Mouse (Mus musculus) heart, embryonic 11.5 days (tissue): ENCODE measurements around the gene Tmed8. TPM values are rescaled to one million over a fixed set of nuclear protein-coding genes. Genes with fewer than 3 reads are reported as not detected.

Experiments
- polyA plus RNA-seq: library from polyadenylated mRNA; unstranded; fragments of >200 nt; fragmentation: Nextera tagmentation; extraction: Ambion mirVana; gene quantifications from 2 replicates; pipeline ENCODE4 v1.2.1, GENCODE M21; 2014

Tmed8 gene
- polyA plus RNA-seq, 1 experiment from 2014 or later: 2.1 TPM

Other genes starting within 250 kb of the Tmed8 start
- gene Zdhhc22, start 210.0 kb downstream of the Tmed8 start, polyA plus RNA-seq: 0.20 TPM in 1 of 2 replicates, not detected in the other
- not detected in 2 replicates for gene Tmem63c, start 179.1 kb downstream of the Tmed8 start, polyA plus RNA-seq
- 0.16 TPM in 1 of 2 replicates, not detected in the other for gene Ngb, start 97.9 kb downstream of the Tmed8 start, polyA plus RNA-seq
- gene Gstz1, start 53.3 kb downstream of the Tmed8 start, polyA plus RNA-seq: 49.0 and 52.7 TPM in 2 replicates
- gene Pomt2, start 52.5 kb downstream of the Tmed8 start, polyA plus RNA-seq: 14.5 and 15.2 TPM in 2 replicates
- 2.0 and 3.2 TPM in 2 replicates for gene Samd15, start 731 bp downstream of the Tmed8 start, polyA plus RNA-seq
- 1.00 and 1.2 TPM in 2 replicates for gene Noxred1, start 38.3 kb upstream of the Tmed8 start, polyA plus RNA-seq
- 34.8 and 36.9 TPM in 2 replicates for gene Vipas39, start 65.8 kb upstream of the Tmed8 start, polyA plus RNA-seq
- gene Ahsa1, start 66.0 kb upstream of the Tmed8 start, polyA plus RNA-seq: 196 and 214 TPM in 2 replicates
- 0.44 and 0.83 TPM in 2 replicates for gene Ism2, start 99.3 kb upstream of the Tmed8 start, polyA plus RNA-seq
- 73.2 and 82.1 TPM in 2 replicates for gene Sptlc2, start 187.9 kb upstream of the Tmed8 start, polyA plus RNA-seq
- gene Slirp, start 243.4 kb upstream of the Tmed8 start, polyA plus RNA-seq: 256 and 291 TPM in 2 replicates
- gene Alkbh1, start 243.6 kb upstream of the Tmed8 start, polyA plus RNA-seq: 39.6 and 52.6 TPM in 2 replicates